Comparison of ENCODE assay signal across 25 mouse cellular contexts in the genomic region with DNA sequence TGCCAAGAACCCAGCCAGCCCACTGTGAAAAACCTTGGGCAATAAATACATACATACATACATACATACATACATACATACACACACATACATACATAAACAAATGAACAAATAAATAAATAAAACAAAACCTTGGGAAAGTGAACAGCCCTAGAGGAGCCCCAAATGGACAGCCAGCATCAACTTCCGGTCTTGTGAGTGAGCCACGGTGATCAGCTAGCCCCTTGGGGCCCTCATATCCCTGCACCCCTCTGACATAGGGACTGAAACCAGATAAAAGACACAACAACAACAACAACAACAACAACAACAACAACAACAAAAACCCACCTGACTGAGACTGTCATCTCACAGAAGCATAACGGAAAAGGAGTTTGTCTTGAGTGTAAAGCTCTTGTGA.
"Had no signal": no experiment of that assay in that cellular context is flagged by ENCODE, and none has a peak within 500 bp of the region (broad histone marks: within the 10 kb centered on the region; RNA-seq: fewer than 3 reads in every experiment).

No protein-coding gene starts in this region.

- H3K4me3 ChIP-seq: gastrocnemius, adult 2 months; heart, embryonic 10.5 days; heart, embryonic 12.5 days; hindbrain, embryonic 10.5 days; hindbrain, embryonic 15.5 days; intestine, embryonic 15.5 days; layer of hippocampus, adult 2 months; left cerebral cortex, adult 2 months; limb, embryonic 10.5 days; limb, embryonic 12.5 days; liver, embryonic 13.5 days; liver, embryonic 15.5 days had no signal

- ATAC-seq: inflammation-experienced regulatory T-cells, adult 6 months; intestine, embryonic 15.5 days; intestine, postnatal 0 days had no signal

- H3K27me3 ChIP-seq: hindbrain, embryonic 15.5 days; intestine, embryonic 15.5 days had no signal

- DNase-seq: gastrocnemius, adult 2 months; gastrocnemius, postnatal 10 days; gastrocnemius, postnatal 25 days; heart, postnatal 10 days; heart, postnatal 4 days; kidney, adult 18-20 months; kidney, adult 9 months; kidney, postnatal 10 days; kidney, postnatal 25 days; kidney, postnatal 4 days; liver; liver, embryonic 13.5 days had no signal

- H3K4me1 ChIP-seq: limb, embryonic 12.5 days; liver, embryonic 15.5 days had no signal

- H3K9me3 ChIP-seq: heart, embryonic 10.5 days; heart, embryonic 12.5 days; hindbrain, embryonic 15.5 days; intestine, embryonic 15.5 days; limb, embryonic 10.5 days; limb, embryonic 12.5 days; liver, embryonic 13.5 days; liver, embryonic 15.5 days had no signal

- H3K4me2 ChIP-seq: hindbrain, embryonic 15.5 days; intestine, embryonic 15.5 days; limb, embryonic 12.5 days; liver, embryonic 11.5 days; liver, embryonic 13.5 days; liver, embryonic 15.5 days had no signal

- H3K36me3 ChIP-seq: heart, embryonic 10.5 days; heart, embryonic 12.5 days; hindbrain, embryonic 10.5 days; hindbrain, embryonic 15.5 days; intestine, embryonic 15.5 days; limb, embryonic 10.5 days; limb, embryonic 12.5 days; liver, embryonic 13.5 days; liver, embryonic 15.5 days had no signal

- H3K9ac ChIP-seq: heart, embryonic 12.5 days; hindbrain, embryonic 15.5 days; intestine, embryonic 15.5 days; limb, embryonic 12.5 days; liver, embryonic 13.5 days; liver, embryonic 15.5 days had no signal

- H3K27ac ChIP-seq: gastrocnemius, adult 2 months; heart, embryonic 10.5 days; hindbrain, embryonic 10.5 days; hindbrain, embryonic 15.5 days; intestine, embryonic 15.5 days; layer of hippocampus, adult 2 months; left cerebral cortex, adult 2 months; limb, embryonic 10.5 days; limb, embryonic 12.5 days; liver, embryonic 13.5 days; liver, embryonic 15.5 days had no signal
